In genomic region chr11:82434832-82435182, GRCm38 (mm10) we compare ENCODE assay signal across 9 mouse cellular contexts. TPM values are rescaled to one million over a fixed set of nuclear protein-coding genes. Genes with fewer than 3 reads are reported as not detected.
A peak's percentile ranks its signal among the peaks of the same experiment; 100 is the strongest.
DNase-seq lines count a peak whose midpoint lies in the region; ATAC-seq and TF ChIP-seq lines count a peak whose summit lies in the region.
"Had no signal": no experiment of that assay in that cellular context is flagged by ENCODE, and none has a peak within 500 bp of the region (broad histone marks: within the 10 kb centered on the region; RNA-seq: fewer than 3 reads in every experiment).

No protein-coding gene starts in this region.

- TF ChIP-seq CTCF in brain, embryonic 14.5 days (IDR thresholded peaks at IDR 0.05; ENCODE audit: borderline replicate concordance, extremely low read depth, insufficient read depth, insufficient read length), result no peak

- no peaks in the 10 kb centered on the region for H3K36me3 ChIP-seq in kidney, embryonic 15.5 days
- H3K36me3 ChIP-seq in hindbrain, embryonic 13.5 days, result peaks cover 12% of the 10 kb centered on the region
- no peaks in the 10 kb centered on the region for H3K36me3 ChIP-seq in midbrain, embryonic 14.5 days (ENCODE audit: control insufficient read depth, insufficient read depth, low read length)

- H3K4me1 ChIP-seq in kidney, embryonic 15.5 days, result peaks cover 10% of the 10 kb centered on the region
- peaks cover 13% of the 10 kb centered on the region for H3K4me1 ChIP-seq in hindbrain, embryonic 13.5 days (replicated peaks)
- H3K4me1 ChIP-seq in midbrain, embryonic 14.5 days (ENCODE audit: control insufficient read depth, insufficient read depth, low read length), result 0 out of 2 replicates have a peak, but pooled peaks cover 6% of the 10 kb centered on the region

- peak overlapping the region; percentile 43 for H3K4me3 ChIP-seq in kidney, embryonic 15.5 days (replicated peaks)
- H3K4me3 ChIP-seq in hindbrain, embryonic 13.5 days, result peak overlapping the region; percentile 54
- peak overlapping the region; percentile 45 for H3K4me3 ChIP-seq in midbrain, embryonic 14.5 days (replicated peaks; ENCODE audit: low read depth, low read length)

- H3K9ac ChIP-seq in kidney, embryonic 15.5 days, result no peak overlapping the region
- H3K9ac ChIP-seq in hindbrain, embryonic 13.5 days, result peak overlapping the region; percentile 73
- H3K9ac ChIP-seq in midbrain, embryonic 14.5 days (replicated peaks; ENCODE audit: low read length), result peak overlapping the region; percentile 36

- H3K4me2 ChIP-seq in kidney, embryonic 15.5 days, result peak overlapping the region; percentile 77
- H3K4me2 ChIP-seq in hindbrain, embryonic 13.5 days, result peak overlapping the region; percentile 86
- peak overlapping the region; percentile 73 for H3K4me2 ChIP-seq in midbrain, embryonic 14.5 days (ENCODE audit: low read length)

- ATAC-seq in kidney, embryonic 15.5 days (replicated peaks; ENCODE audit: low FRiP score), result no peak; the same call in 1 of the 2 replicates
- ATAC-seq in hindbrain, embryonic 13.5 days (ENCODE audit: low FRiP score), result peak; percentile 65
- peak; percentile 40; the same call in 1 of the 2 replicates for ATAC-seq in midbrain, embryonic 14.5 days (ENCODE audit: low FRiP score, low TSS enrichment)
- no peak for ATAC-seq in CD4-positive, CD25-positive, alpha-beta regulatory T cell, adult 4 months

- WGBS in kidney, embryonic 15.5 days, result 2% methylated on average over 36 of the region's 36 CpGs
- 4% methylated on average over 32 of the region's 36 CpGs for WGBS in hindbrain, embryonic 13.5 days
- 2% methylated on average over 36 of the region's 36 CpGs for WGBS in midbrain, embryonic 14.5 days

- TF ChIP-seq POLR2A in brain, embryonic 14.5 days (IDR thresholded peaks at IDR 0.05; ENCODE audit: borderline replicate concordance, extremely low read depth, insufficient read depth, insufficient read length, poor library complexity, severe bottlenecking), result no peak

- peaks cover 78% of the 10 kb centered on the region for H3K27me3 ChIP-seq in kidney, embryonic 15.5 days
- peaks cover 85% of the 10 kb centered on the region for H3K27me3 ChIP-seq in hindbrain, embryonic 13.5 days
- peaks cover 32% of the 10 kb centered on the region for H3K27me3 ChIP-seq in midbrain, embryonic 14.5 days (ENCODE audit: control insufficient read depth, insufficient read depth, low read length)

- H3K9me3 ChIP-seq in kidney, embryonic 15.5 days (replicated peaks), result no peaks in the 10 kb centered on the region
- no peaks in the 10 kb centered on the region for H3K9me3 ChIP-seq in hindbrain, embryonic 13.5 days
- H3K9me3 ChIP-seq in midbrain, embryonic 14.5 days (ENCODE audit: control insufficient read depth, low read length), result no peaks in the 10 kb centered on the region

- no peak for DNase-seq in kidney, postnatal 10 days
- DNase-seq in brain, embryonic 14.5 days (ENCODE audit: low read depth), result peak; percentile 40
- peak; percentile 69 for DNase-seq in midbrain, embryonic 14.5 days
- DNase-seq in gastrocnemius, postnatal 25 days, result no peak
- DNase-seq in frontal cortex, postnatal 25 days (ENCODE audit: low spot score in 2 of 2), result no peak
- DNase-seq: layer of hippocampus, postnatal 36 days had no signal

- no peak overlapping the region for H3K27ac ChIP-seq in kidney, embryonic 15.5 days
- H3K27ac ChIP-seq in hindbrain, embryonic 13.5 days, result no peak overlapping the region
- H3K27ac ChIP-seq in midbrain, embryonic 14.5 days (replicated peaks; ENCODE audit: low read depth, low read length), result no peak overlapping the region

RNA-seq across cellular contexts. Expression of gene Tmem132e, which starts 46.1 kb away (rescaled TPM):
- polyA plus RNA-seq in kidney, embryonic 15.5 days (2015; fragmentation: Nextera tagmentation; extraction: Ambion mirVana), result 0.18 and 0.40 TPM in 2 replicates
- 7.5 and 15.4 TPM in 2 replicates for polyA plus RNA-seq in brain, embryonic 14.5 days (2012; rRNA removed)
- polyA plus RNA-seq in hindbrain, embryonic 13.5 days (2015; fragmentation: Nextera tagmentation; extraction: Ambion mirVana), result 2.0 and 2.2 TPM in 2 replicates
- polyA plus RNA-seq in midbrain, embryonic 14.5 days (2014; fragmentation: Nextera tagmentation; extraction: Ambion mirVana), result 3.0 and 3.6 TPM in 2 replicates
- under 1 TPM; 0.13 to 0.15 TPM for total RNA-seq in gastrocnemius, postnatal 25 days (2021)
- polyA plus RNA-seq in CD4-positive, CD25-positive, alpha-beta regulatory T cell, adult 4 months (2017; shearing (Covaris generic)), result not detected

Comparison
In these comparisons a context has a peak if more than half of its experiments do, and no peak if none do; other contexts are left out.
1. ATAC-seq: peak in hindbrain, embryonic 13.5 days (single experiment) and midbrain, embryonic 14.5 days (single experiment); none in kidney, embryonic 15.5 days (single experiment) and CD4-positive, CD25-positive, alpha-beta regulatory T cell, adult 4 months (single experiment).
2. DNase-seq: peak in brain, embryonic 14.5 days (single experiment) and midbrain, embryonic 14.5 days (single experiment); none in kidney, postnatal 10 days (single experiment), gastrocnemius, postnatal 25 days (single experiment) and frontal cortex, postnatal 25 days (0 of 2).
3. Peak in every context shown above with its lines, with median percentiles within 50 percentile points of each other: H3K4me2 ChIP-seq and H3K4me3 ChIP-seq.